Mouse (Mus musculus): ENCODE measurements around the gene Plrg1. TPM values are rescaled to one million over a fixed set of nuclear protein-coding genes. Genes with fewer than 3 reads are reported as not detected.

The Plrg1 gene
- total RNA-seq, 2 experiments from 2014 or later, result 45.3 to 47.8 TPM

Other genes with a start within 250 kb of the Plrg1 start
- under 1 TPM; 0.23 to 0.32 TPM for gene Rbm46, start 179.0 kb upstream of the Plrg1 start, total RNA-seq (2021)
- gene Lrat, start 151.5 kb upstream of the Plrg1 start, total RNA-seq (2021), result under 1 TPM; 0.06 to 0.10 TPM
- under 1 TPM in 1 of 2 experiments, not detected in 1; 0.86 TPM for gene Fgg, start 47.8 kb upstream of the Plrg1 start, total RNA-seq (2021)
- 1 to 10 TPM in 1 of 2 experiments, not detected in 1; 1.4 TPM for gene Fga, start 29.4 kb upstream of the Plrg1 start, total RNA-seq (2021)
- gene Fgb, start 5.7 kb upstream of the Plrg1 start, total RNA-seq (2021), result under 1 TPM in 1 of 2 experiments, not detected in 1; 0.27 TPM
- under 1 TPM; 0.43 to 0.58 TPM for gene Dchs2, start 72.4 kb downstream of the Plrg1 start, total RNA-seq (2021)

Measured in adrenal gland, adult 18-20 months (tissue).